Mouse (Mus musculus): ENCODE data around the gene Pnliprp1. TPM values are rescaled to one million over a fixed set of nuclear protein-coding genes. Genes with fewer than 3 reads are reported as not detected.

Gene Pnliprp1
- not detected for total RNA-seq (2023)

GRCm38 (mm10) chr19:58728445-58729031 is at the start of gene Pnliprp1:
Gene Pnliprp1, plus strand, starts transcription at chr19:58728887.

GRCm38 (mm10) chr19:58759423-58759822 is 30.7 kb downstream of the Pnliprp1 start, which contains the start of gene Pnliprp2:
Gene Pnliprp2, plus strand, starts transcription at chr19:58759719.

Other genes starting within 250 kb of the Pnliprp1 start
- not detected for gene Ccdc172, start 216.9 kb upstream of the Pnliprp1 start, total RNA-seq (2023)
- gene Pnlip, start 76.4 kb upstream of the Pnliprp1 start, total RNA-seq (2023) = 2.4 TPM
- not detected for gene Pnliprp2, start 30.8 kb downstream of the Pnliprp1 start, total RNA-seq (2023)
- gene 1700019N19Rik, start 65.6 kb downstream of the Pnliprp1 start, total RNA-seq (2023) = not detected
- gene Eno4, start 214.5 kb downstream of the Pnliprp1 start, total RNA-seq (2023) = not detected
- 1.2 TPM for gene Hspa12a, start 214.8 kb downstream of the Pnliprp1 start, total RNA-seq (2023)